Mouse (Mus musculus): ENCODE measurements around the gene Trpm8.

DNA sequence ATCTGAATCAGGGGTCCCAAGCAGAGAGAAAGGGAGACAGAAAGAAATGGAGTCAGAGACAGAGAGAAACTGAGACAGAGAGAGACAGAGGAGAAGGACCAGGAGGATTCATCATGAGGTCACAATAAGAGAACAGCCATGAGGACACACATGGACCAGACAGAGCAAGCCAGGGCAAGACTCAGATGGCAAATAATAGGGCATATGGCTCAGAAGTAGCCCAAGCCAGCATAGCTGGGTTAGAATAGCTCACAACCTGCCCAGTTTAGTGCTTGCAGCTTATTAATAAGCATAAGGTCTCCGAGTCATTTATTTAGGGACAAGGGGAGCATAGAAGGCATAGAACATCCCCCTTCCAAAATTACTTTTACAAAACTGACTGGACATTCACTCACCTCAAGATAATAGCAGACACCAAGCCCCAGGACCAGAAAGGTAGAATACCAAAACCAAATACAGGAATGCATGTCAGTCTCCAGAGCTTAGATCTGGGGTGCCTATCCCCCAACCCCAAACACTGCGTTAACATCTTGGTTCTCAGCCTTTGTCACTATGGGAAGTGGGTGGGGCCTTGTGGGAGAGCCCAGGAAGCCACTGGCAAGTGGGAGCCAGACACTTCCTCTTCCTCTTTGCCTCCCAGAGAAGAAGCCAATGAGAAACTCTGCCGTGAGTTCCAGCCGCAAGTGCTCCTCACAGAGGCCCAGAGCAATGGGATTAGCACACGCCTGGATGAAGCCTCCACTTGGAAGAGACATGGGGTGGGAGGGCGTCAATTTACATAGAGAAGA, 155.8 kb downstream of the Trpm8 start:
- TF ChIP-seq GATA1 (IDR thresholded peaks at IDR 0.05; ENCODE audit: low read length) (no peak), TAL1 (IDR thresholded peaks at IDR 0.05; ENCODE audit: low read length) (no peak)
